Mouse (Mus musculus) stomach, embryonic 15.5 days (tissue): ENCODE data around the gene Olfr332. TPM values are rescaled to one million over a fixed set of nuclear protein-coding genes. Genes with fewer than 3 reads are reported as not detected.
"Not testable (repeated sequence)": the region's sequence is repeated elsewhere in the genome, so short reads cannot be mapped to it uniquely, and the experiment has no call there.

Source experiments
- ATAC-seq: fragments of 200-750 bp; cut with Nextera tagmentation; 2 replicates; pipeline ENCODE4 v1.8.0; 2017; ENCODE audit warnings: low read depth, moderate number of reproducible peaks, moderate TSS enrichment; ENCODE audit not compliant: insufficient read depth, low FRiP score
- H3K27ac ChIP-seq: fragments of 300-500 bp; sonication (generic); 2 replicates; pipeline ENCODE4 v1.5.1; 2015; ENCODE audit warnings: mild to moderate bottlenecking, inconsistent platforms
- H3K27me3 ChIP-seq: fragments of 300-500 bp; sonication (generic); replicated peaks from 2 replicates; pipeline ENCODE4 v1.6.1; 2015; ENCODE audit warnings: inconsistent platforms
- H3K36me3 ChIP-seq: fragments of 300-500 bp; sonication (generic); 2 replicates; pipeline ENCODE4 v1.6.1; 2015; ENCODE audit warnings: inconsistent platforms
- H3K4me1 ChIP-seq: fragments of 300-500 bp; sonication (generic); 2 replicates; pipeline ENCODE4 v1.6.1; 2015; ENCODE audit warnings: inconsistent platforms
- H3K4me2 ChIP-seq: fragments of 300-500 bp; sonication (generic); 2 replicates; pipeline ENCODE4 v1.6.1; 2015; ENCODE audit warnings: mild to moderate bottlenecking, inconsistent platforms
- H3K4me3 ChIP-seq: fragments of 300-500 bp; sonication (generic); replicated peaks from 2 replicates; pipeline ENCODE4 v1.5.1; 2015; ENCODE audit warnings: inconsistent platforms
- H3K9ac ChIP-seq: fragments of 300-500 bp; sonication (generic); 2 replicates; pipeline ENCODE4 v1.6.1; 2015; ENCODE audit warnings: inconsistent platforms
- H3K9me3 ChIP-seq: fragments of 300-500 bp; sonication (generic); 2 replicates; pipeline ENCODE4 v1.6.1; 2016; ENCODE audit warnings: inconsistent platforms
- WGBS: fragments of 180-500 bp; shearing (Covaris S2); methylation state at CpG from one replicate; pipeline ENCODE4 v1.1.7; 2015; 5-methylcytosine and 5-hydroxymethylcytosine counted together
- polyA plus RNA-seq: library from polyadenylated mRNA; unstranded; fragments of >200 nt; fragmentation: Nextera tagmentation; extraction: Ambion mirVana; gene quantifications from 2 replicates; pipeline ENCODE4 v1.2.1, GENCODE M21; 2015

Gene Olfr332
- polyA plus RNA-seq: not detected in 2 replicates

DNA sequence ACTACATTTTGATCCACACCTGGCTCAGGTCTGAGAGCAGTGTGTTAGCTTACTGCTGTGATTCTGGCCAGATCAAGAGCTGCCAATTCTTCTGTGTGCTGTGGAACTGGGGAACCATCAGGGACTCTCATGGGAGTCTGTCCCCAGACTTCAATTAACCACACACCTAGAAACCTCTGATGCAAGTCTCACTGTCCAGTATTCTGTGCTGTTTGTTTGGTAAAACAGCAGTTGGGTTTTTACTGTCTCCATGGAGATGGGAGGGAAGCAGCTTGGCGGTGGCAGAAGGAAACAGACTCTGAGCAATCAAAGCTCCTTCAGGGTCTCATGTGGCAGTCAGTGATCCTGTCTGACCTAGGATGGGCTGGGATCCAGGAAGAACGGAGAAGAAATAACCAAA, at the start of gene Olfr332:
TSS of gene Olfr332 (minus strand) at position 101 of the 400 bp plus-strand sequence.
- WGBS: 73% methylated on average over 2 of the region's 2 CpGs

DNA sequence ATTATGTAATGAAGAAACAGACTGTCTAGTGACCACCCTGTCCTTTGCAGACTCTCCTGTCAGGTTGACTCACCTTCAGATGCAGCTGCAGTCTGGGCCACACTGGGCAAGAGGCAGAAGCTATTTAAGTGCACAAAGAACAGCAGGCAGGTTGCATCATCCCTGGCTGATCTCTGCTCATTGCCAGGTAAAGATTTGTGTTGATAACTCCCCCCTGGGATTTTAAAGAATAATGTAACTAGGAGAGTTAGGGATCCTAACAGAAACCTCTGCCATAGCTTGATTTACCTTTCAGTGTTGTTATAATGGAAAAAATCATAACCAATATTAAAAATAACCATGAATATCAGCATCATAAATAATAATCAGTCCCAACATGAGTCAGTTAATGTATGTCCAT, 42.4 kb upstream of the Olfr332 start, which contains the start of gene Olfr330:
TSS of gene Olfr330 (minus strand) at position 101 of the 400 bp plus-strand sequence.
- not testable (repeated sequence) for H3K27ac ChIP-seq, H3K9ac ChIP-seq, H3K4me1 ChIP-seq, H3K4me2 ChIP-seq, H3K9me3 ChIP-seq, ATAC-seq, H3K4me3 ChIP-seq, H3K36me3 ChIP-seq, H3K27me3 ChIP-seq

More for the DNA sequence above, at the start of gene Olfr332:
- Histone ChIP-seq H3K4me3 (no peak within 1 kb of the TSS), H3K4me2 (no peak within 1 kb of the TSS), H3K9me3 (no peaks in the 10 kb centered on the region), H3K36me3 (no peaks in the 10 kb centered on the region), H3K27me3 (no peaks in the 10 kb centered on the region), H3K9ac (no peak within 1 kb of the TSS), H3K4me1 (no peaks in the 10 kb centered on the region), H3K27ac (no peak within 1 kb of the TSS)
- ATAC-seq: no peak

DNA sequence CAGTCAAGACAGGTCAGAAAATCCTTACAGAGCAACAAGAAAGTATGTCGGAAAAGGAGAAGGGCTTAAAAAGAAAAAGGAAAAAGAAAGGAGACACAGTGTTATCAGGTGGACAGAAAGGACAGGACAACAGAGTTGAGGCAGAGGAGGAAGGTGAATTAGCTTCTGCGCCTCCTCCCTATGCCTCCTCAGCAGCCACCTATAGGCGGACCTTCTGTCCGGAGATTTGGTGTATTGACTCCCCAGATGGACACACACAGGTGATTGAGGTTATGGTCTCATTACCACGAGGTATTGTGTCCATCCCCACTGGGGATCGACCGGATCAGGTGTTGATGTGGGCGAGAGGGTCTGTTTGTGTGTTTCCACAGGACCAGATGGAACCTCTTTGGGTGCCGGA, 27.4 kb upstream of the Olfr332 start:
- not testable (repeated sequence) for ATAC-seq, H3K4me3 ChIP-seq, H3K9me3 ChIP-seq, H3K27ac ChIP-seq, H3K27me3 ChIP-seq, H3K9ac ChIP-seq, H3K4me2 ChIP-seq, H3K36me3 ChIP-seq, H3K4me1 ChIP-seq
- 89% methylated on average over 8 of the region's 9 CpGs for WGBS

DNA sequence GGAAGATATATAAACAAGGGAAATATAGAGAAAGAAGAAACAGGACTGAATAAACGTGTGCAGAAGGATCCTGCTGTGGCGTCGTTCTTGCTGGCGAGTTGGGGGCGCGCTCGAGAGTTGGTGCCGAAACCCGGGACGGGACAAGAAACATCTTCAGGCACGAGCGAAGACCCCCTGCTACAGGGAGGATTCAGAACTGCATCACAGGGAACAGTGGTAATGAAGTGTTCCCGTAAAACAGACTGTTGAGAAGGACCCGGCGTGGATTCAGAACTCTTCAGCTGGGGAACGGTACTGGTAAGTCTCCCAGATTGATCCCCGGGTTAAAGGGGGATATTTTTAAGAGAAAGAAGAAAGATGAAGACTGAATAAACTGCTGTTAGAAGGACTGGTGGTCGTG, 26.6 kb upstream of the Olfr332 start:
- H3K27ac ChIP-seq, ATAC-seq, H3K4me3 ChIP-seq, H3K4me1 ChIP-seq, H3K27me3 ChIP-seq, H3K36me3 ChIP-seq, H3K9me3 ChIP-seq, H3K9ac ChIP-seq, H3K4me2 ChIP-seq: not testable (repeated sequence)
- WGBS: 94% methylated on average over 18 of the region's 18 CpGs

DNA sequence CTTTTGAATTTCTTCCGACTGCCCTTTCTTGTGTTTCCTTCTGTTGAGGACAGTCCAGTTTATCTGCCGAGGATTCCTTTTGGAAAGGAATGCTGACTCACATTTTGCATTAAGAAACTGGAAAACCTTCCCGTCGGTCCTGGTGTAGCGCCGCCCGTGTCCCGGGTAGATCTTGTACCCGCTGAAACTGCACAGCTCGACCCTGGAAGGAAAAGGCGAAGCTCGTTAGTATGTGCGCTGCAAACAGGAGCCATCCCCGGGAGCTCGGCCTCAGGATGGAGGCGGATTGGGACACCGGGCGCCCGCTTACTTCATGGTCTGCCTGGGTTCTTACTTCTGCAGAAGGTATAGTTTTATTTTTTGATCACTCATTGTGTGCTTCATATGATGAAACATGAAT, 16.7 kb upstream of the Olfr332 start:
- not testable (repeated sequence) for H3K9ac ChIP-seq, H3K4me2 ChIP-seq, H3K36me3 ChIP-seq, H3K27me3 ChIP-seq, H3K4me3 ChIP-seq, H3K27ac ChIP-seq, H3K9me3 ChIP-seq, ATAC-seq, H3K4me1 ChIP-seq
- WGBS: 86% methylated on average over 19 of the region's 19 CpGs

DNA sequence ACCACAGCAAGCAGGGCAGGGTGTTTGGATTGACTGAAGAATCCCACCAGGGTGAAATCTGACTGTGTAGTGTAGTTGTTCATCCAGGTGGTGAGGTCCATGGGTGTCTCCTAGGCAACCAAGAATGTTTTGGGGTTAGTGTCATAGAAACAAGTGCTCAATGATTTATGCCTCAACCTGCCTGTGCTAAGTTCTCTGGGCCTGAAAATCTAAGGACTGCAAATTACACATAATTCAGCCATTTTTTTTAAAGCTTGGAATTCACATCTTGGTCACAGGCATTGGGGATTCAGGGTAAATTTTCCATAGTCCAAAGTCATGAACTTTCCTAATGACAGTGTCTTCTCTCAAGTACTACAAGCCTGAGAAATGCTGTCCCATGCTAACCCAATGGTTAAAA, 10.1 kb upstream of the Olfr332 start, which contains the start of gene Olfr331:
TSS of gene Olfr331 (minus strand) at position 101 of the 400 bp plus-strand sequence.
- not testable (repeated sequence) for H3K9me3 ChIP-seq, H3K4me2 ChIP-seq, H3K36me3 ChIP-seq, ATAC-seq, H3K27me3 ChIP-seq, H3K27ac ChIP-seq, H3K9ac ChIP-seq, H3K4me1 ChIP-seq, H3K4me3 ChIP-seq

DNA sequence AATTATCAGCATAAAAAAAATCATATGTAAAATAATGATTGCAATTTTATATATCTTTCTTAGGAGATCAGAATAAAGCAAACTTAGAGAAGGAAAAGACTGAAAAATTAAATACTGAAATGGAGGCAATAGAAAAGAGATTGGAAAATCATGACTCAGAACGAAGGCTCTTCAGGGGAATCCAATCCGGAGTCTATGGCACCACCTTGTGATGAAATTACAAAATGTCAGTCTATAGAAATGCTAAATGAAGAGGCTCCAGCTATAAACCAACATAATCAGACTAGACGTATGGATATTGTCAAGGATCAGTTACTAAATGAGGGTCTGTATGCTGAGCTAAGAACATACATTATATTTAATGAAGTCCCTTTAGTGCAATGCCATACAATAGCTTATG, 6.9 kb upstream of the Olfr332 start:
- Histone ChIP-seq H3K4me1 (no peaks in the 10 kb centered on the region), H3K9me3 (no peaks in the 10 kb centered on the region), H3K27me3 (no peaks in the 10 kb centered on the region), H3K4me3 (no peak overlapping the region), H3K9ac (no peak overlapping the region), H3K27ac (no peak overlapping the region), H3K36me3 (no peaks in the 10 kb centered on the region), H3K4me2 (no peak overlapping the region)
- 47% methylated on average over 3 of the region's 3 CpGs for WGBS
- no peak for ATAC-seq

DNA sequence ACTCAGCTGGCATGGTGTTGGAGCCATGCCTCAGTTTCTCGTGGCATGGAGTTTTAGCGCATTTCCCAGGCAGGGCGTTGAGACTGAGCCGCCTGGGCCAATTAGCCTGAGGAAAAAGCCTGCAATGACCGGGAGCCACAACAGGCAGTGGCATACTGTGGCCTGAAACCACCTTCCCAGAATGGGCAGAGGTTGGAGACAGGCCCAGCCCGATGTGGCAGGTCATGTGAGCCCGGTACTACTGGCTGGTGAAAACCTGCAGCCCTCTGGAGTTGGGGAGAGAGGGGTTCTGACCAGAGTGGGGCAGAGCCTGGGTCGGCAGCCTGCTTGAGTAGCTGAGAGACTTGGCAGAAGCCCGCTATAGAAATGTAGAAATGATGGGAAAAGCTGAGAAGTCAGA, 6.4 kb upstream of the Olfr332 start:
- no peak overlapping the region for H3K9ac ChIP-seq
- no peaks in the 10 kb centered on the region for H3K36me3 ChIP-seq
- H3K9me3 ChIP-seq: no peaks in the 10 kb centered on the region
- ATAC-seq: no peak
- 75% methylated on average over 9 of the region's 9 CpGs for WGBS
- H3K27ac ChIP-seq: no peak overlapping the region
- H3K4me1 ChIP-seq: no peaks in the 10 kb centered on the region
- no peak overlapping the region for H3K4me2 ChIP-seq
- no peaks in the 10 kb centered on the region for H3K27me3 ChIP-seq
- H3K4me3 ChIP-seq: no peak overlapping the region

DNA sequence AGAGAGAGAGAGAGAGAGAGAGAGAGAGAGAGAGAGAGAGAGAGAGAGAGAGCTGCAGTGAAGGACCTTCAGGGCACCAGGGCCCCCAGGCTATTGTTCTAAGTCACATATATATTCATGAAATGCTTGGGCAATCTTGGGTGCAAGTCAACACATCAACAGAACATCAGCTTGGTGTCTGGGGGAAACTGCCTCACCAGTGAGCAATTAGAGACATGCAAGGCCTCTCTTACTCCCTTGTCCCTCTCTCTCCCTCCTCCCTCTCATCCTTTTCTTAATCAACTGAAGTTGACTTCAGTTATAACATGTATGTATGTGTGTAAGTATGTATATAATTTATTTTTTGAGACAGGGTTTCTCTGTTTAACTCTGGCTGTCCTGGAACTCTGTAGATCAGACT, 30.2 kb downstream of the Olfr332 start, which contains the start of gene Olfr30:
TSS of gene Olfr30 (minus strand) at position 101 of the 400 bp plus-strand sequence.
- H3K27me3 ChIP-seq: no peaks in the 10 kb centered on the region
- no peaks in the 10 kb centered on the region for H3K36me3 ChIP-seq
- no peak within 1 kb of the TSS for H3K4me3 ChIP-seq
- no peak within 1 kb of the TSS for H3K27ac ChIP-seq
- H3K4me1 ChIP-seq: no peaks in the 10 kb centered on the region
- H3K9ac ChIP-seq: no peak within 1 kb of the TSS
- no peaks in the 10 kb centered on the region for H3K9me3 ChIP-seq
- H3K4me2 ChIP-seq: no peak within 1 kb of the TSS
- ATAC-seq: no peak

DNA sequence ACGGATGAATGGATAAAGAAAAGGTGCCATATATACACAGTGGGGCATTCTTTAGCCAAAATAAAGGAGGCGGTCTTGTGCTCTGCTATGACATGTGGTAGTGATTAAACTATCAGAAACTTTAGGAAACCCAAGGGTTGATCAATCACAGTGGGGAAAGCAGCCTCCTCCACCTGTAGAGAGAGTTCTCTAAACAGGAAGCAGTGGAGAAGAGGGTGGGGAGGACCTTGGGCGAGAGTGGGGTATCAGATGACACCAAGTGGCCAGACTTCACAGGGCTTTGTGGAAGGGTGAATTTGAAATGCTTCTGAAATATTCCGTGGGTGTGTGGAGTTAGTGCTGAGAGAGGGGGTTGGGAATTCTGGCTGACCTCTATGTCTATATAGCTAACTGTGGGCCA, 38.8 kb downstream of the Olfr332 start:
- Histone ChIP-seq H3K9ac (no peak overlapping the region), H3K4me3 (no peak overlapping the region), H3K27ac (no peak overlapping the region), H3K9me3 (no peaks in the 10 kb centered on the region), H3K4me2 (no peak overlapping the region), H3K27me3 (no peaks in the 10 kb centered on the region), H3K36me3 (no peaks in the 10 kb centered on the region), H3K4me1 (no peaks in the 10 kb centered on the region)
- WGBS: 44% methylated on average over 4 of the region's 4 CpGs
- ATAC-seq: no peak

DNA sequence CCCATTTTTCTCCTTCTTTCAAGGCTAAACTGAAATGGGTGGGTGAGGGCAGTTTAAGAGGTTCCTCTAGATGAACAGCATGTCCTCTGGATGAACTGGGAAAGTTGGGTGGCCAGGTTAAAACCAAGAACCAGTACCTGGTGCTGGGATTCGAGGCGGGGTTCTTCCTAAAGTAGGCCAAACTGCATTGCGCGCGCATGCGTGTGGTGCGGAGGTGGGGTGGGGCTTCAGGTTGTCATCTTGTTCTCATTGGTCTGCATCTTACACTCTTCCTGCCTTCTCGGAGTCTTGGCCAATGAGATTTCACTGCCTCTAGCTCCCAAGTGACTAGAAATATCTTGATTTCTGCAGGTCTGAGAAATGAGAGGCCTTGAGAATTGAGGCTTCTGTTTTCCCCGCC, 39.6 kb downstream of the Olfr332 start, which contains the start of gene Lypd9:
TSS of gene Lypd9 (minus strand) at position 165 of the 400 bp plus-strand sequence.
- Histone ChIP-seq H3K27ac (no peak within 1 kb of the TSS), H3K4me1 (no peaks in the 10 kb centered on the region), H3K27me3 (no peaks in the 10 kb centered on the region), H3K4me3 (no peak within 1 kb of the TSS), H3K9me3 (no peaks in the 10 kb centered on the region), H3K4me2 (no peak within 1 kb of the TSS), H3K36me3 (no peaks in the 10 kb centered on the region), H3K9ac (no peak within 1 kb of the TSS)
- ATAC-seq: no peak
- 93% methylated on average over 9 of the region's 9 CpGs for WGBS
